Mouse (Mus musculus) thymus, adult 2 months (tissue): ENCODE data around the gene Bach2. TPM values are rescaled to one million over a fixed set of nuclear protein-coding genes. Genes with fewer than 3 reads are reported as not detected.

Experiments
- DNase-seq: peaks from one replicate; pipeline ENCODE4 v3.0.0; 2021
- H3K27ac ChIP-seq: fragments of 200-500 bp; 2 replicates; pipeline ENCODE4 v1.5.1; 2012; ENCODE audit warnings: low read length, control low read depth; ENCODE audit not compliant: control insufficient read depth, insufficient read depth
- H3K27me3 ChIP-seq: fragments of 200-500 bp; 2 replicates; pipeline ENCODE4 v1.6.1; 2012; ENCODE audit warnings: mild to moderate bottlenecking, low read length, moderate library complexity, mixed read lengths; ENCODE audit not compliant: control insufficient read depth, insufficient read depth
- H3K36me3 ChIP-seq: fragments of 200-500 bp; 2 replicates; pipeline ENCODE4 v1.6.1; 2012; ENCODE audit warnings: mild to moderate bottlenecking, low read length, moderate library complexity; ENCODE audit not compliant: control insufficient read depth, insufficient read depth
- H3K4me1 ChIP-seq: fragments of 200-500 bp; replicated peaks from 2 replicates; pipeline ENCODE4 v1.6.1; 2012; ENCODE audit warnings: low read length; ENCODE audit not compliant: control insufficient read depth, insufficient read depth
- H3K4me3 ChIP-seq: fragments of 200-500 bp; 2 replicates; pipeline ENCODE4 v1.5.1; 2012; ENCODE audit warnings: mild to moderate bottlenecking, low read length, control low read depth, moderate library complexity; ENCODE audit not compliant: control insufficient read depth, insufficient read depth
- CTCF ChIP-seq: fragments of 200-500 bp; IDR thresholded peaks from 2 replicates; pipeline ENCODE4 v1.5.1; 2012; ENCODE audit warnings: mild to moderate bottlenecking, control low read depth, low read length, moderate library complexity, borderline replicate concordance; ENCODE audit not compliant: control insufficient read depth, poor library complexity, insufficient read depth; ENCODE audit errors: extremely low read depth
- POLR2A ChIP-seq: fragments of 200-500 bp; IDR thresholded peaks from 2 replicates; pipeline ENCODE4 v1.6.1; 2012; ENCODE audit warnings: mild to moderate bottlenecking, low read length, control low read depth, moderate library complexity; ENCODE audit not compliant: control insufficient read depth, poor library complexity, insufficient read depth; ENCODE audit errors: extremely low read depth
- WGBS: fragments of 180-500 bp; shearing (Covaris S2); methylation state at CpG from one replicate; pipeline ENCODE4 v1.1.7; 2018; 5-methylcytosine and 5-hydroxymethylcytosine counted together
- polyA plus RNA-seq: library from polyadenylated mRNA; depleted of rRNA; stranded (reverse); fragments of >200 nt; gene quantifications from 2 replicates; pipeline ENCODE4 v1.2.3, GENCODE M21; 2012

Gene Bach2
- polyA plus RNA-seq, 1 experiment, result 9.4 TPM

DNA sequence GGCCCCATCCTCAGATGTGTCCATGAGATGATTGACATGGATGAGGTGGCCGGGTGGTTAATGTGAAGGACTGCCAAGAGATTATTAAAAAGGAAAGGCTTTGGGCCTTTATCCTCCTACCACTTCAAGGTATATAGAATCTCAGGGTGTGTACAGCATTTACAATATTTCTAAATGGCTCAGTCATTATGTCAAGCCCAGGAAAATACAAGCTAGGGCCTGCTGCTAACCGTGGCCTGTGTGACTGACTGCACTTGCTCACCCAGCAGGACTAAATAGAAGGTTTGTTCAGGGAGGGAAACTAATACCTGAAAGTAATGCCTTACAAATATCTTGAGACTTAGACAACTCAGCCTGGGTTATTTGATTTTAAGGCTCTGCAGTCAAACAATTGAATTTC, 283.4 kb downstream of the Bach2 start:
- Histone ChIP-seq H3K36me3 (no peaks in the 10 kb centered on the region), H3K4me1 (no peaks in the 10 kb centered on the region), H3K27me3 (no peaks in the 10 kb centered on the region; the same call in 1 of the 2 replicates), H3K27ac (no peak overlapping the region), H3K4me3 (no peak overlapping the region)
- DNase-seq, result no peak
- 96% methylated on average over 2 of the region's 2 CpGs for WGBS
- no peak for TF ChIP-seq CTCF
- TF ChIP-seq POLR2A, result no peak

DNA sequence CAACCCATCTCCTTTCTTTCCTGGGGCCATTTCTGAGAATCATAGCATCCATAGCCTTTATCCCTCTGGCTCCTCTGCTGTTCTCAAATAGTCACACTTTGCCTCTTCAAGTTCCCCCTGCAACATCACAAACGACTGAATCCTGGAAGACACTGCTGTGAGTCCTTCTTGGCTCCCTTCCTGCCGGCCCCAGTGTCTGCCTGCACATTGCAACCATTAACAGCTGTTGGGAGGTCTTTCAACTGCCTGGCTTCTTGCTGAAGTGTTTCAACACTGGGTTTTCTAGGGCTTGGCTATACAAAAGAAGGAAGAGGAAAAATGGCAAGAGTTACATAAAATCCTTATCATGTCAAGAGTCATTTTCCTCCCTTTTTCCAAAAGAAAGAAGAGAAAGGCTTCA, 285.7 kb downstream of the Bach2 start:
- Histone ChIP-seq H3K36me3 (no peaks in the 10 kb centered on the region), H3K4me1 (no peaks in the 10 kb centered on the region), H3K27ac (no peak overlapping the region), H3K4me3 (no peak overlapping the region), H3K27me3 (no peaks in the 10 kb centered on the region; the same call in 1 of the 2 replicates)
- no peak for DNase-seq
- 74% methylated on average over 2 of the region's 2 CpGs for WGBS
- TF ChIP-seq CTCF, result no peak

DNA sequence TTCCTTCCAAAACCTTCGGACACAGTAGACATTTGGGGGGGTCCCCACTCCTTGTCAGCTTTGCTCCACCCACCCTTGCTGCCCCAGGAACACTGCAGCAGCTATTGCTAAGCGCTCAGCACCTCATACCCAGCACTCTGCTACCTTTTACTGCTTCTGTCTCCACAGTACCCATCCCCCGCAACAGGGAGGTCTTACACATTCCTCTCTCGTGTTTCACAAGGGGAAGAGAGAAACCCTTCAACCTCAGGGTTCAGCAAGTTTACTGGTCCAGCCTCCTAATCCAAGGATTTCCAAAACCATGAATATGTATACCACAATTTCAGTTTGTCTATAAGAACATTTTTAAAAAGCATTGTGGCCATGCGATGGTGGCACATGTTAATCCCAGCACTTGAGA, 286.4 kb downstream of the Bach2 start:
- TF ChIP-seq POLR2A (no peak), CTCF (no peak)
- H3K4me1 ChIP-seq, result no peaks in the 10 kb centered on the region

DNA sequence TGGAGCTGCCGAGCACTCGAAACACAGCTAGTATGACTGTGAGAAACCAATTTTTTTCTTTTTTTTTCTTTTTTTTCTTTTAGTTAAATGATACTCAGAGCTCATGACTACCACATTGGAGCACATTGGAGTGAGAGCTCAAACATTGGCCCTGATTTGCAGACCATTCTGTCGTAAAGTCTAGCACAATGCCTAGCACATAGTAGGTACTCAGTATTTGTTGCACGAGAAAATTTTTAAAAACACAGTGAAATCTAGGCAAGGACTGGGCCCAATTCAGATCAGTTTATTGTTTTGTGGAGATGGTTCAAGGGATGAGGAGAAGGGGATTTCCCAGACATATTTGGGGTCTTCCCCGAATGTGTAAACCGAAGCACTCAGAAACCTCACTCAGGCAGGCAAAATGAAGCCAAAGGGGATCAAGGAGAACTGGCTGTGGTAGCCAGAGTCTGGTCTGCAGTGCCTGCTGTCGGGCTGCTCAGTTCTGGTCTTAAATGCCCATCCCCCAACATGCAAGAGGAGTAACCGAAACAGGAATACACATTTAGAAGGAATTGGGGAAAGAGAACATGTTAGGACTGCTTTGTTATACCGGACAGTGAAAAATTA, 287.7 kb downstream of the Bach2 start:
- 90% methylated on average over 9 of the region's 9 CpGs for WGBS
- no peaks in the 10 kb centered on the region; the same call in 1 of the 2 replicates for H3K4me1 ChIP-seq
- H3K36me3 ChIP-seq, result no peaks in the 10 kb centered on the region
- H3K4me3 ChIP-seq, result no peak overlapping the region
- no peak for DNase-seq
- H3K27ac ChIP-seq, result no peak overlapping the region
- no peaks in the 10 kb centered on the region for H3K27me3 ChIP-seq
- TF ChIP-seq CTCF (no peak), POLR2A (no peak)

More for the DNA sequence above, 286.4 kb downstream of the Bach2 start:
- Histone ChIP-seq H3K27me3 (no peaks in the 10 kb centered on the region), H3K36me3 (no peaks in the 10 kb centered on the region), H3K4me3 (no peak overlapping the region), H3K27ac (no peak overlapping the region)
- WGBS, result 91% methylated on average over 5 of the region's 5 CpGs
- no peak for DNase-seq

DNA sequence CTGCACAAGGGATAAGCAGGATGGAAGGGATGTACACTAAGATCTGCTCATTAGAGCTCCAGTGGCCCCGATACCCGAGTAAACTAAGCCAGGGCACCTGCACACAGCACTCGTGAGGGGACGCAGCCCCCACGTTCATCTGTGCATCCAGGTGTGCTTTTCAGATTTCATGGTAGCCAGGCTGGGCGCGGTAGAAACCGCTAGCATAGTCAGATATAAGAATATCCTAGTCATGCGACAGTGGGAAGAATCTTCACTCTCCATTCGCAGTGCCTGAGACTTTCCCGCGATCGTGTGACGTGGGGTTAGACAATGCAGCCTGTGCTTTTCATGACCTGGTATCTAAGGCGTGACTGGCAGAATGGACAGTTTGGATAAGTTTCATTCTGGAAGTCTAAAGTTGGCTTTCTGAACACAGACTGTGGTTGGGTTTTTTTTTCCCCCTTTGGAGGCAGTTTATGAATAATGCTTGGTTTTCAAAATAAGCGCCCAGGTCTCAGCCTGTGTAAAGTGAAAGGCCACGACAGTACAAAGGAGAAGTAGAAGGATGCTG, 290.9 kb downstream of the Bach2 start:
- no peak for DNase-seq
- no peak overlapping the region for H3K4me3 ChIP-seq
- H3K36me3 ChIP-seq, result no peaks in the 10 kb centered on the region
- no peaks in the 10 kb centered on the region for H3K27me3 ChIP-seq
- no peak overlapping the region for H3K27ac ChIP-seq
- 91% methylated on average over 17 of the region's 17 CpGs for WGBS
- no peak for TF ChIP-seq POLR2A
- TF ChIP-seq CTCF, result no peak
- H3K4me1 ChIP-seq, result no peaks in the 10 kb centered on the region; the same call in 1 of the 2 replicates

DNA sequence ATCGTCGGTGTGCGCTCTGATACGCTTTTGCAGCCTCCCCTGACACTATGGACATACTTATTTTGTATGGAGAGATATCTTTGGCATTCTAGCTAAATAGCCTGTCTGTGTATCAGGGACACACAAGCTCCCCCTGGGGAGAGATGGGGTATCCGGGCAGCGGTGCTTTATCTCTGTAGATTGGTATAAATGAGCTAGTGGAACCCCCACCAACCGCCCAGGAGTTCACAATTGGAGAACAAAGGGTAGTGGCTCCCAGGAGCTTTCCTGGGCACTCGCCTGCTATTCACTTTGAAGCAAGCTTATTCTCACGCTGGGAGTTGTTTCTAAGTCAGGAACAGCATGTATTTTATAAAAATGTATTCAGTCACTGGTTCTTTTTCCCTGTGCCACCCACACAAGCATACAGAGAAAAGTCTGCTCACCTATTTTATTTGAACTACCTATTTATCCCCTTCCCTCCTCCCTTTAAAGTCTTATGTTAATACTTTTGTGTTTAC, 291.9 kb downstream of the Bach2 start:
- Histone ChIP-seq H3K36me3 (no peaks in the 10 kb centered on the region), H3K27me3 (no peaks in the 10 kb centered on the region), H3K27ac (no peak overlapping the region), H3K4me1 (no peaks in the 10 kb centered on the region; the same call in 1 of the 2 replicates), H3K4me3 (no peak overlapping the region)
- TF ChIP-seq POLR2A (no peak), CTCF (no peak)
- no peak for DNase-seq
- WGBS, result 94% methylated on average over 9 of the region's 9 CpGs
